Mouse (Mus musculus) heart, embryonic 11.5 days (tissue): ENCODE results near the gene Tnfsf12. TPM values are rescaled to one million over a fixed set of nuclear protein-coding genes. Genes with fewer than 3 reads are reported as not detected.

Experiments
- ATAC-seq: fragments of 200-750 bp; cut with Nextera tagmentation; replicated peaks from 2 replicates; pipeline ENCODE4 v1.8.0; 2017; ENCODE audit warnings: moderate library complexity; ENCODE audit not compliant: insufficient number of reproducible peaks, low FRiP score, low TSS enrichment
- H3K27ac ChIP-seq: fragments of 300-500 bp; sonication (generic); 2 replicates; pipeline ENCODE4 v1.5.1; 2014; ENCODE audit warnings: mild to moderate bottlenecking, low read depth, low read length
- H3K27me3 ChIP-seq: fragments of 300-500 bp; sonication (generic); 2 replicates; pipeline ENCODE4 v1.6.1; 2014; ENCODE audit warnings: mild to moderate bottlenecking, low read length, mixed read lengths; ENCODE audit not compliant: control insufficient read depth, insufficient read depth
- H3K36me3 ChIP-seq: fragments of 300-500 bp; sonication (generic); 2 replicates; pipeline ENCODE4 v1.6.1; 2014; ENCODE audit warnings: mild to moderate bottlenecking, low read length, moderate library complexity, mixed read lengths; ENCODE audit not compliant: control insufficient read depth, insufficient read depth
- H3K4me1 ChIP-seq: fragments of 300-500 bp; sonication (generic); 2 replicates; pipeline ENCODE4 v1.6.1; 2014; ENCODE audit warnings: low read length; ENCODE audit not compliant: control insufficient read depth, insufficient read depth
- H3K4me2 ChIP-seq: fragments of 300-500 bp; sonication (generic); 2 replicates; pipeline ENCODE4 v1.6.1; 2014; ENCODE audit warnings: mild to moderate bottlenecking, moderate library complexity
- H3K4me3 ChIP-seq: fragments of 300-500 bp; sonication (generic); 2 replicates; pipeline ENCODE4 v1.5.1; 2014; ENCODE audit warnings: low read depth, low read length
- H3K9ac ChIP-seq: fragments of 300-500 bp; sonication (generic); 2 replicates; pipeline ENCODE4 v1.6.1; 2014; ENCODE audit warnings: mild to moderate bottlenecking, low read depth, low read length, moderate library complexity
- H3K9me3 ChIP-seq: fragments of 300-500 bp; sonication (generic); replicated peaks from 2 replicates; pipeline ENCODE4 v1.6.1; 2016; ENCODE audit warnings: low read length; ENCODE audit not compliant: control insufficient read depth
- WGBS: fragments of 180-500 bp; shearing (Covaris S2); extraction: QIAGEN DNeasy Blood & Tissue Kit; methylation state at CpG from one replicate; pipeline ENCODE4 v1.1.7; 2014; ENCODE audit not compliant: insufficient replicate concordance; 5-methylcytosine and 5-hydroxymethylcytosine counted together
- polyA plus RNA-seq: library from polyadenylated mRNA; unstranded; fragments of >200 nt; fragmentation: Nextera tagmentation; extraction: Ambion mirVana; gene quantifications from 2 replicates; pipeline ENCODE4 v1.2.1, GENCODE M21; 2014

Tnfsf12 gene
- polyA plus RNA-seq, 1 experiment from 2014 or later = 4.4 TPM

DNA sequence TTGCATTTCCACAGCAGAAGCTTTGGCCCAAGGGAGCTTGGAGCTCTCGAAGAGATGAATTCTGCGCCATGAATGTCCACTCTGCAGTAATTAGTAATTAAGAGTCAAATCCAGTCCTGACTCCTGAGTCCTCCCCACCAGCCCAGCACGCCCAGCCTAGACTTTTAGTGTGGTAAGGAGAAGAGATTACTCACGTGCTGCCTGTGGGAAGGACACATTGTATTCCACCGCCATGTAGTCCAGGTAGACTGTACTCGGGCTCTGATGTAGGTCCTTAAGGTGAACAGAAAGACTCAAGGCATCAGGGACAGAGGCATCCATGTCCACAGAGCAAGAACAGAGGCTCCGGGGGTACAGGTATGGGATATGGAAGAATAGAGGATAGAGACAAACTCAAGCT lies 30.8 kb downstream of the Tnfsf12 start:
- Histone ChIP-seq H3K27ac (no peak overlapping the region; the same call in 1 of the 2 replicates), H3K4me2 (no peak overlapping the region), H3K36me3 (peaks cover 31% of the 10 kb centered on the region), H3K4me1 (peaks cover 20% of the 10 kb centered on the region), H3K9ac (no peak overlapping the region), H3K4me3 (no peak overlapping the region), H3K27me3 (no peaks in the 10 kb centered on the region), H3K9me3 (no peaks in the 10 kb centered on the region)
- WGBS = 91% methylated on average over 7 of the region's 7 CpGs
- ATAC-seq = no peak

DNA sequence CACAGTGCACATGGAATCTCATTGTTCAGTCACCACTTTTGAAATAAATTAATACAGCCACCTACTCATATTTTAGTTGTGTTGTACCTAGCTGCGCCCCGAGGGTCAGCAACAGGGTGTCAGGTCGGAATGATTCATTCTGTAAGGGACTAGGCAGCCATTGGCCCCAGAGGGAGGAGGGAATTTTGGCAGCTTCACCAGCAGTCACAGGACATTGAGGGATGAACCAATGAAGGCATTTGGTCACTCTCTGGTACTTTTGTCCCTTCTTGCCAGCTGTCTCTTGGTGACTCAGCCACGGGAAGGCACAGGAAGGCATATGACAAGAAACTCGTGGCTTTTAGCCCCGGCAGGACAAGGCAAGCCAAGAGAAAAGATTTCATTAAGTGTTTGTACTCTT lies 31.9 kb downstream of the Tnfsf12 start:
- Histone ChIP-seq H3K9me3 (no peaks in the 10 kb centered on the region), H3K36me3 (peaks cover 21% of the 10 kb centered on the region), H3K4me3 (0 out of 2 replicates have a peak overlapping the region, but pooled peaks have one; percentile 12), H3K9ac (no peak overlapping the region), H3K4me1 (peaks cover 20% of the 10 kb centered on the region), H3K4me2 (peak overlapping the region; percentile 76; the same call in 1 of the 2 replicates), H3K27me3 (no peaks in the 10 kb centered on the region), H3K27ac (no peak overlapping the region; the same call in 1 of the 2 replicates)
- WGBS = 85% methylated on average over 6 of the region's 6 CpGs
- ATAC-seq = no peak

DNA sequence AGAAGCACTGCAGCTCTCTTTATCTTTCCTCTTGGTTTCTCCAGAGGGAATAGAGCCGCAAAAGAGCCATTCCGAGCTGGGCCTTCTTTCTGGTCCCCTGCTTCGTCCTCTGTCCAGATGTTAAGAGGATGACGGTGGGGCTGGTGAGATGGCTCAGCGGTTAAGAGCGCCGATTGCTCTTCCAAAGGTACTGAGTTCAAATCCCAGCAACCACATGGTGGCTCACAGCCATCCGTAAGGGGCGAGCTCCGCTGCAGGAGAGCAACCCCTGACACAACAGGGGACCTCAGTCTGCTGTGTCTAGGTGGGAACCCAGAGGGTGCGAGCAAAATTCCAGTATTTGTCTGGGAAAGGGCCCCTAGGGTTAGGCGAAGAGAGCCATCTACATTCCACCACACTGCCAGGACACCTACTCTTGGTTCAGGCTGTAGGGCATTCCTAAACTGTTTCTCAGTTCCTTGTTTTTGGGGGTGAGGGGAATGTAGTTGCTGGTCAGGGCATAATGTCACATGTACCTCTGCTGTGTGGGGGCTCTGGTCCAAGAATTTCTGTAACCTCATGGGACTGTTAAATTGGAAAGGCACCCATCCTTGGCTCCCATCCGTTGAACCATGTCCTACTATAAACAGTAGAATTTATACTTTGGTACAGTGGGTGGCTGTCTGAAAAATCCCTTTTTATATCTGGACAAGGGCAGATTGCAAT lies 32.5 kb downstream of the Tnfsf12 start:
- H3K36me3 ChIP-seq = peaks cover 21% of the 10 kb centered on the region
- WGBS = 63% methylated on average over 13 of the region's 13 CpGs

DNA sequence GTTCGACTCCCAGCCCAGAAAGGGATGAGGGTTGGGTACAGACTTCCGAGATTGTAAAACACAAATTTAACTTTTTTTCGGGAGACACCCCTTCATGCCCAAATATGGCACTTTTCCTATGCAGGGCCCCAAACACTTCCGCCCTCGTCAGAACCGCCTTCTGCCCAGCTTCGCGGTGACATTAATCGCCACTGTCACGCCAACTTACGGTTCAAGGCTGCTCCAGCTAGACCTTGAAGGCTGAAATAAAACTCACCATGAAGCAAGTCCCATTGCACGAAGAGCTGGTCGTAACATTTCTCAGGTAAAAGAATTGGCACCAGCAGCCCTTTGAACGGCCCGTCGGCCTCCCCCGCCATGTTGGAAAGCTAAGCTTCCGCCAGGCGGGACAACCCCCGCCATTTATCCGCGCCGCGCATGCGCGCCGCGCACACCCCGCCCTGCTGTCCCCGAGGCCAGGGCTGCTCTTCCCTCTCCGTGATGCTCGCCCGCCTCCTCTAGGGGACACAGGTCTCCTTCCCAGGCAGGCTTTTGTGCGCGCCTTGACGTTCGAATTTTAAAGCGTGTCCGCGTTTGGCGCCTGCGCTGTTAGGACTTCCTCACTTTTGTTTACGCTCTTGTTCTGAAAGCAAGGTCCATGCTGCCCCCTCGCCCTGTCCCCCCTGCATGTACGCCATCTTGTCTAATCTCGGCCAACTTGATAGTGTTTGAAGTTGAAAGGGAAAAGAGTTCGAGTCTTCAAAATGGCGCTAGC lies 33.3 kb downstream of the Tnfsf12 start, which contains the start of gene Mpdu1:
TSS of gene Mpdu1 (minus strand) at position 430 of the 754 bp plus-strand sequence.
- peak; percentile 90 for ATAC-seq
- Histone ChIP-seq H3K4me2 (peak within 1 kb of the TSS; percentile 76), H3K27me3 (no peaks in the 10 kb centered on the region), H3K9me3 (no peaks in the 10 kb centered on the region), H3K27ac (peak within 1 kb of the TSS; percentile 97), H3K4me1 (peaks cover 20% of the 10 kb centered on the region), H3K9ac (peak within 1 kb of the TSS; percentile 81), H3K36me3 (peaks cover 19% of the 10 kb centered on the region; the same call in 1 of the 2 replicates), H3K4me3 (peak within 1 kb of the TSS; percentile 56)
- WGBS = under 1% methylated on average over 48 of the region's 48 CpGs

More for the DNA sequence above, 32.5 kb downstream of the Tnfsf12 start:
- Histone ChIP-seq H3K4me3 (peak overlapping the region; percentile 56), H3K27ac (peak overlapping the region; percentile 97), H3K4me1 (peaks cover 20% of the 10 kb centered on the region), H3K4me2 (peak overlapping the region; percentile 76), H3K9me3 (no peaks in the 10 kb centered on the region), H3K9ac (peak overlapping the region; percentile 81), H3K27me3 (no peaks in the 10 kb centered on the region)
- no peak for ATAC-seq

DNA sequence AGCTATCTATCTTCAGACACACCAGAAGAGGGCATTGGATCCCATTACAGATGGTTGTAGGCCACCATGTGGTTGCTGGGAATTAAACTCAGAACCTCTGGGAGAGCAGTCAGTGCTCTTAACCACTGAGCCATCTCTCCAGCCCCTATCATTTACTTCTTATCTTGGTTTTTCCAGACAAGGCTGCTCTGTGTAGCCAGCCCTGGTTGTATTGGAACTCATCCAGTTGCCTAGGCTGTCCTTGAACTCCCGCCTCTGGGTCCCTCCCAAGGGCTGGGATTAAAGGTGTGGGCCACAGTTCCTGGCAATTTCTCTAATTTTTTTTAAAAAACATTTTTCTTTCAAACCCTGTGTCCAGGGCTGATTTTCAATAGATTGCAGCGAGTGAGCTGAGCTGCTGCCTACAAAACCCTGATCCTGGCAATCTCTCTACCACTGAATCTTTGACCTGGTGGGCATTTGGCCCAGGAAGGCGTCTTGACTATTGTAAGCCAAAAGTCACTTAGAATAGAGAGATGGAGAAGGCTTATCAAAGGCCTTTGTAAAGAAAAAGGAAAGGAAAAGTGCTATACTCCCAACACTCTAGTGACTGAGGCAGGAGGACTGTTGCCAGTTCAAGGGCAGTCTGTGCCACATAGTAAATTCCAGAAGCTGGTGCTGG lies 34.3 kb downstream of the Tnfsf12 start:
- peak overlapping the region; percentile 76 for H3K4me2 ChIP-seq
- H3K9ac ChIP-seq = peak overlapping the region; percentile 81
- peak overlapping the region; percentile 56 for H3K4me3 ChIP-seq
- H3K27ac ChIP-seq = peak overlapping the region; percentile 97
- H3K4me1 ChIP-seq = peaks cover 24% of the 10 kb centered on the region
- WGBS = 69% methylated on average over 3 of the region's 3 CpGs
- no peaks in the 10 kb centered on the region for H3K9me3 ChIP-seq
- ATAC-seq = no peak
- peaks cover 25% of the 10 kb centered on the region for H3K36me3 ChIP-seq
- no peaks in the 10 kb centered on the region for H3K27me3 ChIP-seq

DNA sequence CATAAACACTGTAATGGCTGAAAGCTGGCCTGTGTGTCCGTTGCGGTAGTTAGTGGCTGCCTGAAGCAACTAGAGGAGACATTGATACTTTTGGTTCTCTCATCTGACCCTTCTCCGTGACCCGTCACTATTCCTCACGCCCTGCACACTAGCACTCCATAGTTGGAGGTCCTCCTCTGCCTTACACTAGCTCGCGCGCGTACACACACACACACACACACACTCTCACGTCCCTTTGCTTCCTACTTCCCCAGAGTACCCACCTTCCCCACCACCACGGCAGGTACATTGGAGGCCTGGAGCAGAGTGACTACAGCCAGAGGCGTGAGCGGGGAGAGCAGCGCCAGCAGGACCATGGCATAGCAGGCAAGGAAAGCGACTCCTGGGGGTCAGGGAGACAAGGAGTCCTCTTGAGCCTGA lies 38.2 kb downstream of the Tnfsf12 start:
- 86% methylated on average over 15 of the region's 15 CpGs for WGBS
- Histone ChIP-seq H3K4me2 (no peak overlapping the region), H3K9ac (no peak overlapping the region), H3K9me3 (no peaks in the 10 kb centered on the region), H3K36me3 (peaks cover 30% of the 10 kb centered on the region), H3K27ac (no peak overlapping the region), H3K4me3 (no peak overlapping the region), H3K27me3 (no peaks in the 10 kb centered on the region), H3K4me1 (peaks cover 30% of the 10 kb centered on the region)
- no peak for ATAC-seq

DNA sequence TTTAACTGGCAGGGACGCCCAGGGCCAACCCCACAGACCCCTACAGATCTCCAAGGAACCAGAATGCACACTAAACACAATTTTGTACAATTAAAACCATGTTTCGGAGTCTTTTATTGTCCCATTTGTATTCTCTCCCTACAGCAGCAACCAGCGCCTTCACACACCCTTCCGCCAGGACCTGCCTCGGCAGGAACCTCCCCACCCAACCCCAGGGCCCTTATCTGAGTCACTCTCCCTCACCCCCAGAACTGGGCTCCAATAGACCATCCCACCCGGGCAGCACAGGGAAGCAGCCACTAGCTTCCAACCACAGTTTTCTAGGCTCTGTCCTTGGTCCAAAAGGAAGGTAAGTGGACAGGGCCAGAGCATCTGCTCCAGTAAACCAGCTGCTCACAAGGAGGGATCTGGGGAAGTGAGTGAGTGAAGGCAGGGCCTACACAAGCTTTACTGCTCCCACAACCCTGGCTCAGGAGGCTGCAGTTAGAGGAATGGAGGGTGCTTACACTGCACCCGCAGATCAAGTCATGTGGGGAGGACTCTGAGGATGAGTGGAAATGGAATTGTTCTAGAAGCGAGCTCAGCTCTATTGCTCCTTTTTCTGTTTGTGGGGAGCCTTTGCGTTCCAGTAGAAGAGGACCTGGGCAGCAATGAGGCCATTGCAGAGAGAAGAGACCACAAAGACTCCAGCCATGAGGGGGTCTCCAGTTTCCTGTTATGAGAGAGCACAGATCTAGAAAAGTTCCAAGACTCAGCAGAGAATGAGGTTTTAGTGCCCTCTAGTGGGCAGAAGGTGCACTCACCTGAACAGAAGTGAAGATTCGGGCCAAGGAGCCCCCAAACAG lies 38.8 kb downstream of the Tnfsf12 start:
- H3K4me2 ChIP-seq = no peak overlapping the region; the same call in 1 of the 2 replicates
- no peaks in the 10 kb centered on the region for H3K27me3 ChIP-seq
- peaks cover 35% of the 10 kb centered on the region for H3K36me3 ChIP-seq
- no peak overlapping the region for H3K4me3 ChIP-seq
- peaks cover 30% of the 10 kb centered on the region for H3K4me1 ChIP-seq
- H3K27ac ChIP-seq = no peak overlapping the region
- H3K9me3 ChIP-seq = no peaks in the 10 kb centered on the region
- H3K9ac ChIP-seq = 0 out of 2 replicates have a peak overlapping the region, but pooled peaks have one; percentile 6
- WGBS = 63% methylated on average over 10 of the region's 10 CpGs
- ATAC-seq = no peak

DNA sequence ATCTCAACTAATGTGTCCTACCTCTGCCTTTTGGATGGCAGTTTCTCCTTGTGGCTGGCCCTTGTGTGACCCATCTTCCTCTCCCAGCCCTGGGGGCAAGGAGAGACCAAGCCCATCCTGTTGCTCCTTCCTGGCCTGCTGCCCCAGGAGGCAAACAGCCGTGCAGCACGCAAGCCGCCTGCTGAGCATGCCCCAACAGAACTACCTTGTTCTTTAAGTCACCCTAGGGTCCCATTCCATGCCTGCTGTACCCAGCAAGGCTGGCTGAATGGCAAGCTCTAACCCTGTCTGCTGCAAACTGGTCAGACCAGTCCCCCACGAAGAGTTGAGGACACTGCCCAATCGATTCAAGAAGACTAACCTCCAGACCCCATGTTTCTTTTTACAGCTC lies 39.6 kb downstream of the Tnfsf12 start:
- no peaks in the 10 kb centered on the region for H3K9me3 ChIP-seq
- no peak overlapping the region for H3K4me3 ChIP-seq
- H3K36me3 ChIP-seq = peaks cover 42% of the 10 kb centered on the region
- 74% methylated on average over 5 of the region's 5 CpGs for WGBS
- no peak for ATAC-seq
- H3K27me3 ChIP-seq = no peaks in the 10 kb centered on the region
- no peak overlapping the region for H3K9ac ChIP-seq
- no peak overlapping the region for H3K27ac ChIP-seq
- peaks cover 25% of the 10 kb centered on the region for H3K4me1 ChIP-seq
- H3K4me2 ChIP-seq = no peak overlapping the region
